Mouse (Mus musculus): ENCODE measurements around the gene Rbfox2. TPM values are rescaled to one million over a fixed set of nuclear protein-coding genes. Genes with fewer than 3 reads are reported as not detected.

Rbfox2 gene
- total and polyA plus RNA-seq, 2 experiments from 2014 or later, result 135 to 470 TPM

DNA sequence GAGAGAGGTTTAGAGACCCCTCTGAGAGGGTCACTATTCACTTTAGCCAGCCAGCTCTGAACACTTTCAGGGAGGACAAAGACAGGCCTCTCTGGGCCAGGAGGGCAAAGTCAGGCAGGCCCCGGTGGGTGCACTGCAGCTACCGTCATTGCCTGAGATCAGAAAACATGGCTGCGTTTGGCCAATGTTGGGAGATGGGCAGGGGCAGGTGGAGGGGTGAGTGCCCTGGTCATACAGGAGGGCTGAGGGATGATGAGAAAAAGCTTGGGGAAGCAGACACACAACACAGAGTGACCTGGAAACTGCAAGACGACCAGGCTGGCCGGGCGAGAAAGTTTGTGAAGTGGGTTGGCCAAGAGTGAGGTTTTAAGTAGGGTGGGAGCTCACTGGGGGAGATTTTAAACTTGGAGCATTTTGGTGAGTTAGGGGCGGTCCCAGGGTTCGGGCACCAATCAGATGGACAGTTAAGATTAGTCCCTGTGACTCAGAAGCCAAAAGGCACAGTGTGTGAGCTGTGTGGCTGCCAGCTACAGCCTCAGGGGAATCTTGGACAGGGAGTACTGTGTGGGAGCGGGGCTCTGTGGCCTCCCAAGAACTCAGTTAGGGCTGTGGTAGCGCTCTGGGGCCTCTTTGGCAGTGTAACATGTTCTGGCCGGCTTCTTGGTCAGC, 270.4 kb downstream of the Rbfox2 start:
- Histone ChIP-seq H3K9ac (no peak overlapping the region), H3K27me3 (ENCODE audit: insufficient read depth, low read length) (no peaks in the 10 kb centered on the region), H3K4me1 (ENCODE audit: insufficient read depth) (no peaks in the 10 kb centered on the region), H3K4me3 (ENCODE audit: low read depth, low read length) (no peak overlapping the region), H3K9me3 (ENCODE audit: low read length) (no peaks in the 10 kb centered on the region), H3K27ac (ENCODE audit: low read depth, low read length) (peak overlapping the region; percentile 60; the same call in 1 of the 2 replicates), H3K4me2 (ENCODE audit: low read depth) (no peak overlapping the region), H3K36me3 (ENCODE audit: insufficient read depth) (no peaks in the 10 kb centered on the region)
- ATAC-seq (peak; percentile 53), DNase-seq (peak; percentile 11)
- TF ChIP-seq CTCF (IDR thresholded peaks at IDR 0.05; ENCODE audit: low read depth), result no peak
- 71% methylated on average over 11 of the region's 11 CpGs for WGBS

- no peak for TF ChIP-seq CTCF (IDR thresholded peaks at IDR 0.05; ENCODE audit: low read depth)
- H3K9ac ChIP-seq, result no peak overlapping the region
- no peaks in the 10 kb centered on the region for H3K27me3 ChIP-seq (ENCODE audit: insufficient read depth, low read length)
Observed at GRCm38 (mm10) chr15:77035643-77036042, 271.2 kb downstream of the Rbfox2 start.

GRCm38 (mm10) chr15:77034526-77034925, 272.3 kb downstream of the Rbfox2 start:
- no peak for TF ChIP-seq CTCF (IDR thresholded peaks at IDR 0.05; ENCODE audit: low read depth)
- Histone ChIP-seq H3K36me3 (ENCODE audit: insufficient read depth) (no peaks in the 10 kb centered on the region), H3K27me3 (ENCODE audit: insufficient read depth, low read length) (no peaks in the 10 kb centered on the region), H3K9ac (no peak overlapping the region), H3K4me2 (ENCODE audit: low read depth) (no peak overlapping the region), H3K4me3 (ENCODE audit: low read depth, low read length) (no peak overlapping the region), H3K27ac (ENCODE audit: low read depth, low read length) (no peak overlapping the region), H3K9me3 (ENCODE audit: low read length) (no peaks in the 10 kb centered on the region), H3K4me1 (ENCODE audit: insufficient read depth) (no peaks in the 10 kb centered on the region)
- ATAC-seq, result no peak
- DNase-seq, result no peak
- WGBS, result 77% methylated on average over 6 of the region's 6 CpGs

More at GRCm38 (mm10) chr15:77035643-77036042, 271.2 kb downstream of the Rbfox2 start:
- DNase-seq (no peak), ATAC-seq (no peak)
- H3K9me3 ChIP-seq (ENCODE audit: low read length), result no peaks in the 10 kb centered on the region
- 91% methylated on average over 3 of the region's 3 CpGs for WGBS
- H3K4me2 ChIP-seq (ENCODE audit: low read depth), result no peak overlapping the region
- no peak overlapping the region for H3K4me3 ChIP-seq (ENCODE audit: low read depth, low read length)
- H3K4me1 ChIP-seq (ENCODE audit: insufficient read depth), result no peaks in the 10 kb centered on the region
- no peaks in the 10 kb centered on the region for H3K36me3 ChIP-seq (ENCODE audit: insufficient read depth)
- H3K27ac ChIP-seq (ENCODE audit: low read depth, low read length), result no peak overlapping the region

GRCm38 (mm10) chr15:77031271-77031670, 275.5 kb downstream of the Rbfox2 start:
- WGBS, result 52% methylated on average over 3 of the region's 3 CpGs
- ATAC-seq (no peak), DNase-seq (no peak)
- Histone ChIP-seq H3K4me2 (ENCODE audit: low read depth) (no peak overlapping the region), H3K36me3 (ENCODE audit: insufficient read depth) (no peaks in the 10 kb centered on the region), H3K9me3 (ENCODE audit: low read length) (no peaks in the 10 kb centered on the region), H3K27me3 (ENCODE audit: insufficient read depth, low read length) (no peaks in the 10 kb centered on the region), H3K4me3 (ENCODE audit: low read depth, low read length) (no peak overlapping the region), H3K27ac (ENCODE audit: low read depth, low read length) (no peak overlapping the region), H3K4me1 (ENCODE audit: insufficient read depth) (no peaks in the 10 kb centered on the region), H3K9ac (no peak overlapping the region)
- no peak for TF ChIP-seq CTCF (IDR thresholded peaks at IDR 0.05; ENCODE audit: low read depth)

DNA sequence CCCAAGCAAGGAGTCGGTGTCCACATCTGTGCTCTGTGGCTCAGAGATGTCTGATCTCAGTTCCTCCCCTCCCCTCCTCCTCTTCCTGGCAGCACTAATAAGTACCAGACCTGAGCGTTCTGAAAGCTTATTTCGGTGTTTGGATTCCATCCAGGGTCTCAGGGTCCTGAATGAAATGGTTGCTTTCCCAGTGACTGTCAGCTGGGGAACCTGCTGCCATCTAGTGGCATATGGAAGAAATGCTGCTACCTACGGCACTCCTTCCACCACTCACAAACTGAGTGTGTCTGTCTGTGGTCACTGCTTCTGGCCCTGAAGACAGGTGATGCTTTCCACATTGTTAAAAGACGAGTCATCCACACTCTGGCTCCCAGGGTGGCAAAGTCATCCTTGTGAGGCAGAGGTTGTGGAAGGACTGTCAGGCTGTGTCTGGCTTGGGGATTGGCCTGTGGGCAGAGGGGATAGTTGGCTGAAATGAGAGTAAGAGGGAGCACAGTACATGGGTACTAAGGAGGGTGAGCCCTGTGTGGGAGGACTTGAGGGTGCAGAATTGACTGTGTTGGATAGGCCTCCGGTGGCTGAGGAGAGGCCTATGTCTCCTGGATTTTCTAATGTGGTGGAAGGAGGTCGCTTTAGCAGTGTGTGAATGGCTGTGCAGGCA, 277.3 kb downstream of the Rbfox2 start:
- H3K27ac ChIP-seq (ENCODE audit: low read depth, low read length), result no peak overlapping the region
- ATAC-seq, result peak; percentile 81
- 24% methylated on average over 7 of the region's 7 CpGs for WGBS

More for the DNA sequence above, 277.3 kb downstream of the Rbfox2 start:
- Histone ChIP-seq H3K4me1 (ENCODE audit: insufficient read depth) (no peaks in the 10 kb centered on the region), H3K9ac (no peak overlapping the region), H3K27me3 (ENCODE audit: insufficient read depth, low read length) (no peaks in the 10 kb centered on the region), H3K4me3 (ENCODE audit: low read depth, low read length) (no peak overlapping the region), H3K36me3 (ENCODE audit: insufficient read depth) (no peaks in the 10 kb centered on the region), H3K9me3 (ENCODE audit: low read length) (no peaks in the 10 kb centered on the region), H3K4me2 (ENCODE audit: low read depth) (no peak overlapping the region)
- peak; percentile 96 for TF ChIP-seq CTCF (IDR thresholded peaks at IDR 0.05; ENCODE audit: low read depth)
- DNase-seq, result peak; percentile 86

Other genes with a start within 250 kb of the Rbfox2 start
- gene Apol7a, start 92.1 kb upstream of the Rbfox2 start, total RNA-seq (2014; rRNA removed), result not detected in 2 replicates
- gene Apol7a, start 92.1 kb upstream of the Rbfox2 start, polyA plus RNA-seq (2015; fragmentation: Nextera tagmentation; extraction: Ambion mirVana), result not detected in 2 replicates
- 6.6 TPM in 1 of 2 replicates, not detected in the other for gene Apol9a, start 104.1 kb upstream of the Rbfox2 start, total RNA-seq (2014; rRNA removed)
- gene Apol9a, start 104.1 kb upstream of the Rbfox2 start, polyA plus RNA-seq (2015; fragmentation: Nextera tagmentation; extraction: Ambion mirVana), result 0.55 and 0.99 TPM in 2 replicates
- not detected in 2 replicates for gene Apol7b, start 140.5 kb upstream of the Rbfox2 start, total RNA-seq (2014; rRNA removed)
- gene Apol7b, start 140.5 kb upstream of the Rbfox2 start, polyA plus RNA-seq (2015; fragmentation: Nextera tagmentation; extraction: Ambion mirVana), result 0.13 TPM in 1 of 2 replicates, not detected in the other
- gene Apol10a, start 170.0 kb upstream of the Rbfox2 start, total RNA-seq (2014; rRNA removed), result not detected in 2 replicates
- not detected in 2 replicates for gene Apol10a, start 170.0 kb upstream of the Rbfox2 start, polyA plus RNA-seq (2015; fragmentation: Nextera tagmentation; extraction: Ambion mirVana)
- gene Apol11a, start 201.3 kb upstream of the Rbfox2 start, total RNA-seq (2014; rRNA removed), result not detected in 2 replicates
- not detected in 2 replicates for gene Apol11a, start 201.3 kb upstream of the Rbfox2 start, polyA plus RNA-seq (2015; fragmentation: Nextera tagmentation; extraction: Ambion mirVana)
- gene Apol7c, start 226.3 kb upstream of the Rbfox2 start, total RNA-seq (2014; rRNA removed), result not detected in 2 replicates
- gene Apol7c, start 226.3 kb upstream of the Rbfox2 start, polyA plus RNA-seq (2015; fragmentation: Nextera tagmentation; extraction: Ambion mirVana), result not detected in 2 replicates